Mouse (Mus musculus) lung, adult 2 months (tissue): ENCODE data around the gene Shld2.

ENCODE experiments used
- CTCF ChIP-seq: fragments of 200-500 bp; IDR thresholded peaks from 2 replicates; pipeline ENCODE4 v1.5.1; 2011; ENCODE audit warnings: mild to moderate bottlenecking, low read length, control low read depth; ENCODE audit not compliant: insufficient read depth
- POLR2A ChIP-seq: fragments of 200-500 bp; IDR thresholded peaks from 2 replicates; pipeline ENCODE4 v1.6.1; 2011; ENCODE audit warnings: low read depth, mild to moderate bottlenecking, control low read depth, low read length, borderline replicate concordance; ENCODE audit errors: extremely low read depth

DNA sequence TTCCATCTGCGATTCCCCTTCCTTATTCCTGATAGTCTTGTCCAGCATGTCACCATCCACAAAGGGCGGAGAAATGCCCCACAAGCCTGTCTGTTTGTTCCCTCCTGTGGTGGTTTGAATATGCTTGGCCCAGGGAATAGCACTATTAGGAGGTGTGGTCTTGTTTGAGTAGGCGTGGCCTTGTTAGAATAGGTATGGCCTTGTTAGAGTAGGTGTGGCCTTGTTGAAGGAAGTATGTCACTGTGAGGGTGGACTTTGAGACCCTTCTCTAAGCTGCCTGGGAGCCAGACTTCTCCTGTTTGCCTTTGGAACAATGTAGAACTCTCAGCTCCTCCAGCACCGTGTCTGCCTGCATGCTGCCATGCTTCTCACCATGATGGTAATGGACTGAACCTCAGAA is 100.4 kb downstream of the Shld2 start:
- TF ChIP-seq POLR2A (no peak), CTCF (no peak)
